Mouse (Mus musculus) heart, adult 8-10 months (tissue): Measurements from ENCODE around the gene Btbd2. TPM values are rescaled to one million over a fixed set of nuclear protein-coding genes. Genes with fewer than 3 reads are reported as not detected.

Source experiments
- DNase-seq: peaks from one replicate; pipeline ENCODE4 v3.0.0; 2022; ENCODE audit warnings: low spot score
- total RNA-seq, 4 experiments: library from RNA; stranded (reverse); gene quantifications; 2 replicates each; pipeline ENCODE4 v1.2.4; 2022

Btbd2 gene
- total RNA-seq, result 10 to 100 TPM; 44.0 to 52.5 (median 48.5) TPM

DNA sequence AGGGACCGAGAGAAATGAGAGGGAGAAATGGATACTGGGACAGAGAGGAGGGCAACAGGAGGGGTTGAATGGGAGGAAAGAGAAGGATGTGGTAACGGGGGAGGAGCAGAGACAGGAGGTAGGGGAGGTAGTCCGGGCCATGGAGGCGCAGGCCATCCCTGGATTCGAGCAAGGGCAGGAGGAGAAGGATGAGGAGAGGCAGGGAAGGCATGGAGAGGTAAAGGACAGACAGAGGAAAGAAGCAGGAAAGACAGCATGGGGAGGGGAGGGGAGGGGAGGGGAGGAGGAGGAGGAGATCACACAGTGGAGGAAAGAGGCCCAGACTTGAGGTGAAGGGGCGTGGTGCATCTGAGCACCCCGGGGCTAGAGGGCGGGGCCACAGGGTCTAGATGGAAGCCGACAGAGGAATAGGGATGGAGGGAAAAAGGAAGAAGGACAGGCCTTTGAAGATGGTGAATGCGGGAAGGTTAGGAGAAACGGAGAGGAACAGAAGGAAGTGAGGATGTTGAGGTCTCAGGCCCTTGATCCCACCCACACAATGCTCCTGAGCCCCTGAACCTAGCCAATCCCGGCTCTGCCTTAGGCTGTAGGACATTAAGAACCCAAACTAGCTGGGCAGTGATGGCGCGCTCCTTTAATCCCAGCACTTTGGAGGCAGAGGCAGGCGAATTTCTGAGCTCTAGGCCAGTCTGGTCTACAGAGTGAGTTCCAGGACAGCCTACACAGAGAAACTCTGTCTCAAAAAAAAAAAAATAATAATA lies at the start of gene Btbd2:
Gene Btbd2, minus strand, starts transcription at position 209 of the 761 bp plus-strand sequence.
- DNase-seq, result no peak

DNA sequence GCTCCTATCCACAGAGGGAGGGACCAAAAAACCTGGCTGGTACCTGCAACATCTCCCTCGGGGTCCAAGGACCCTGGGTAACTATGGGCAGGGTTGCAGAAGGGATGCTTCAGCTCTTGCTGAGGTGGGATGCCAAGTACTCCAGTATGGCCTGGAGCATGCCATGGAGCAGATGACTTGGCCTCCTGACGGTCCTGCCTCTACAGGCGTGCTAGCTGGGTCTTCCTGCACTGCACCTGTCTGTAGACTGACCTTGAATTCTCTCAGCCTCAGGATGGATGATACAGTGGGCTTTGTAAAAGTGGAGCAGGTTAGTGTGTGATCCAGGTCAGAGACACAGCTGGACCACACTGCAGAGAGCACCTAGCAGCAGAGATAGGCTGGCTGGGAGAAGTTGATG lies 48.6 kb upstream of the Btbd2 start:
- DNase-seq, result no peak

DNA sequence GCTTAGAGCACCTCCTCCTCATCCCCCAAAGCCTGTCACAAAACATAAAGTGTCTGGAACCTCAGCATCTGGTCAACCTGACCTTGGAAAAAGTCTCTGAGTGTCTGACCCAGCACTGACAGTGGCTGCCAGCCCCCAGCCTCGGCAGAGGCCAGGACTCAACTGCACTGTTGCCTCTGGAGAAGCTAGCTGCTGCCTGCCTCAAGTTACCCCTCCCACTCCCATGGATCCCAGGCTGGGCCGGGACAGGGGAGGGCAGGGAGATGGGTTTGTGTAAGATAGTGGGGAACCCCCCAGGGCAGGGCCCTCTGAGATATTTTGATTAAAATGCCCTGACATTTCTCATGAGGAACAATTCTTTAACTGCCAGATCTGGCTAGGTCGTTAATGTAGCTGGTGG lies 48.2 kb upstream of the Btbd2 start:
- no peak for DNase-seq

DNA sequence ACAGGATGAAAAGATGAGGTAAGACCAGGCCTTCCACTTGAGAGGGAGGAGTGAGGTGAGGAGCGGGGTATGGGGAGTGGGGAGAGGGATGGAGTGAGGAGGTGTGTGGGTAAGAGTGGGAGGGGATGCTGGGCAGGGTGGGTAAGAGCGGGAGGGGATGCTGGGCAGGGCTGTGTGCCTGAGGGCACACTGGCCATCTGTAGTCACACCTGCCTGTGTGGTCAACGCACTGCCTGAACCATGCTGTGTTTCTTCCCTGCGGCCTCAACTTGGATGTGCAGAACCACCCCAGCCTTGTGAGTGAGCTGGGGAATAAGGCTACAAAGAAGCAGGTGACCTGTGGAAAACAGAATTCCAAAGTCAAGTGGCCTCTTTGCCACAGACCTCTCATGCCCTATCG lies 47.5 kb upstream of the Btbd2 start:
- no peak for DNase-seq

DNA sequence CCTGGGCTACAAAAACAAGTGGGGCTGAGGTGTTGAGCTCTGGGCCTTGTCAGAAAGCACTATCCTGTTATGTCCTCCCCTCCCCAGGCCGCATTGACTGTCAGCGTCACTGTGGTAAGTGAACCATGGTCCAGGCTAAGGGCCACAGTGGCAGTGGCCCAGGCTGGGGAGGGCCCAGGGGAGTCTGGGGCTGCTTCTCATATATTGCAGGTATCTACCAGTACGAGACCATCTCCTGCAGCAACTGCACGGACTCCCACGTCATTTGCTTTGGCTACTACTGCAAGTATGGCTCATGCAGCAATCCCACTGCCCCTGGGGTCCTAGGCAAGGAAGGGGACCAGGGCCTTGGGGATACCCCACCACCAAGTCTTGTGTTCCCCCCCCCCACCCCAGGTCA lies 46.8 kb upstream of the Btbd2 start:
- no peak for DNase-seq

DNA sequence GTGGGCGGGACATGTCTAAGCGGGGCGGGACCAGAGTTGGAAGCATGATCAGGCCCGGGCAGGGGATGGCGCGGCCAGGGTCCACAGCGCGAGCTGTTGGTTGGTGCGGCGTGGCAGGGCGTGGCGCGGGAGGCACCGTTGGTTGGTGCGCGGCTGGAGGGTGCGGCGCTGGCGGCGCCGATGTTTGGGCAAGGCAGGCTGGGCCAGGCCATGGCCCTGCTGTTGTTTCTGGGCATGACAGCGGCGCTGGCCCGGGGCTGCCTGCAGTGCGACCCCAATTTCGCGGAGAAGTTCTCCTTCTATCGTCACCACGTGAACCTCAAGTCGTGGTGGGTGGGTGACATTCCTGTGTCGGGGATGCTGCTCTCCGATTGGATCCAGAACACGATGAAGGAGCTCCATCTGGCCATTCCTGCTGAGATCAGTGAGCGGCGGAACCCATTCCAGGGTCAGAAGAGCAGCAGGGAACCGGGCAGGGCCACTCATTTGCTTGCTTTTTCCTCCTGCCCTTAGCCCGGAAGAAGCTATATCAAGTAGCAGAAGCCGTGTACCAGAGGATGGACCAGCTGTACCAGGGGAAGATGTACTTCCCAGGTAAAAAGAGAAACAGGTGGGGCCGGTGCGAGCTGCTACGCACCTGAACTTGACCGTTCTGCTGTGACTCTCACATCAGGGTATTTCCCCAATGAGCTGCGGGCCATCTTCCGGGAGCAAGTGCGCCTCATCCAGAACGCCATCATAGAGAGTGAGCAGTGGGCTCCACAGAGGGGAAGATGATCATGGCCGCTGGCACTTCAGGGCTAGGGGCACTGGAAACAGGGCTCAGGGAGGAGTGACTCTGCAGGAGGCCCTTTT lies 45.9 kb upstream of the Btbd2 start:
- peak; percentile 91 for DNase-seq

DNA sequence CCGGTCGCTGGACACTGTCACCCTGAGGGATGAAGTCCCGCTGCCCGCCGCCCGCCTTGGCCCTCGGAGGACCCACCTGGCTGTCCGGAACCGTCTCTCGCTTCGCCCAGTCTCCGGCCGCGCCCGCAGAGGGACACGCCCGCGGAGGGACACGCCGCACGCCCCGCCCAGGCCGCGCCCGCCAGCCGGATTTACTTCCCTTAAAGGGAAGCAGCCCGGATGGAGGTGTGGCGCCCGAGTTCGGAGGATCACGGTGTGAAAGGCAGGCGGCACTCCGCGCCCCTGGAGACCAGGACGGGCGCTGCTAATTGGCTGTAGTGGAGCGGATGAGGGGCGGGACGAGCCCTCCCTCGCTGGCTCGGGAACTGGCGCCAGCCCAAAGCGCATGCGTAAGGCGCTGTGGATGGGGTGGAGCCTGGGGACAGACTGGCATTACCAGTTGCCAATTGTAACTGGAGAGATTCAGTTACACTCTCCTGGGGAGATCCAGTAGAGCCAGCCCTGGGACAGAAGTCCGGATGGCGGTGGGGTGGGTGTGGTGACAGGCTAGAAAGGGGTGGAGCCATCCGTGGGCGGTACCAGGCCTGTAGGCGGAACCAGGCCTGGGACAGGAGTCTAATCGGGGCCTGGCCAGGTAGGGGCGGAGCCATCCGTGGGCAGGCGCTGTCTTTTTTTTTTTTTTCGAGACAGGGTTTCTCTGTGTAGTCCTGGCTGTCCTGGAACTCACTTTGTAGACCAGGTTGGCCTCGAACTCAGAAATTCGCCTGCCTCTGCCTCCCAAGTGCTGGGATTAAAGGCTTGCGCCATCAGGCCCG lies 45.1 kb upstream of the Btbd2 start, which contains the start of the genes Mob3a and Izumo4:
Gene Mob3a, minus strand, starts transcription at position 257 of the 815 bp plus-strand sequence.
Gene Izumo4, plus strand, starts transcription at position 464 of the 815 bp plus-strand sequence.
- DNase-seq, result peak; percentile 99

DNA sequence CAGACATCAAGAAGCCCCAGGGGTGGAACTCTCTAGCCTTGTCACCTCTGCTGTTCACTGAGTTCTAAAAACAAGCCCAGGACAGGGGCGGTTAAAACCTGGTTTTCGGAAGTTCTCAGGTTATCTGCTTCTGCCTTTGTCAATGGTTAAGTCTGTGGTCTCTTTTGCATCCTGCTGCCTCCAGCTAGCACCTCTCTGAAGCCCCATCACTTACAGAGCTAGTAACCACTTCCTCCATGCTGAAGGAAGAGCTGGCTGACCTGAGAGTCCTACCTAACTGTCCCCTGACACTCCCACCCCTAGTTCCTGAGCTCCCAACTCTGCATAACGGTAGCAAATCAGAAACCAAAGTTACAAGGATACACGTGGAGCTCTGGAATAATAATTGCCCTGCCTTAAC lies 43.9 kb upstream of the Btbd2 start:
- no peak for DNase-seq

DNA sequence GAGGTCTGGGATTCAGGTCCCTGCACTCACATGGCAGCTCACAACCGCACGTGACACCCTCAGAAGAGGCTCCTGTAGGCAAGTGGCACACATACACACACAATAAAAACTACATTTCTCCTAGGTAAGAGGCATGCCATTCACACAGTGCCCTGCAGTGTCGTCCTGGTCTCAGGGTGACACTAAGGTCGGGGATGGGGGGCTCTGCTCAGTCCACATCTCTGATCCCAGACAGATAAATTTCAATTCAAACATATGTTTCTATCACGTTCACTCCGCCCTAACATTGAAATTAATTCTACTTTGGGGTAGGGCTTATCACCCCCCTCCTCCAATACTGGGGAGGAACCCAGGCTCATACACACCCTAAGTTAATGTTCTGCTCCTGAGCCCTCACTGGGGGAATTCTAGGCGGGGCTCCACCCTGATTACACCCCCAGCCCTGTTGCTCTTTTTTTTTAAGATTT lies 43.2 kb upstream of the Btbd2 start:
- DNase-seq, result no peak

DNA sequence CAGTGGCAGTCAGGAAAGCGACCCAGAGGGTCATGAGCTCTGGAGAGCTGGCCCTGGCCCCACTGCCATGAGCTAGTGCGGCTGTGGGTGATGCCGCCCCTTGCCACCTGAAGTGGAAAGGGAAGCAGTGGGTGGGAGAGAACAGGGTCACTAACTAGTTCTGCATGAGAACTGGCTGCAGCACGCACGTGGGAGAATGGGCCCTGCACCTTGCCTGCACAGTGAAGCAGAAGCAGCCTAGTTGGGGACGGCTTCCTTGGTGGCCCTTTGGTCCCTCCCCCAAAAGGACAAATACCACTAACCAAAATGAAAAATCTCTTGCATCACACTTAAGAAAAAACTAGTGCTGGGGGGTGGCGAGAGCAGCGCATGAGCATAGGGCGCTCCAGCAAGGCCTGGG lies 41.7 kb upstream of the Btbd2 start:
- DNase-seq, result no peak

DNA sequence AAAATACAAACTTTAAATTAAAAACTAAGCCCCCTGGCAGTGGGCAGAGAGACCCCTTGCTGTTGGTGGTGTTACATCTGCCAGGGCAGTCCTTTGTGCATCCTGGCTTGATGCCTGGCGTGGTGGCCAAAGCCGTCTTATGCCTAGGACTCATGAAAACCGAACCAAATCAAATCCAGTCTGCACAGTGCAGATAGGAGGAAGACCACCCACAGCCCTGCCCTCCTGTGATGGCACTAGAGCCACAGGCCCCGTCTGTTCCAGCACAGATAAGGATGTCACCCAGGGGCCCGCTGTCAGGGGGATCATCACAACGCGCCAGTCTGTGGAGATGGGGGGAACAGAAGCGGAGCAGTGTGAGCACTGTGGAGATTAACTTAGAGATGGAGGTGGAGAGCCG lies 40.9 kb upstream of the Btbd2 start:
- DNase-seq, result no peak

DNA sequence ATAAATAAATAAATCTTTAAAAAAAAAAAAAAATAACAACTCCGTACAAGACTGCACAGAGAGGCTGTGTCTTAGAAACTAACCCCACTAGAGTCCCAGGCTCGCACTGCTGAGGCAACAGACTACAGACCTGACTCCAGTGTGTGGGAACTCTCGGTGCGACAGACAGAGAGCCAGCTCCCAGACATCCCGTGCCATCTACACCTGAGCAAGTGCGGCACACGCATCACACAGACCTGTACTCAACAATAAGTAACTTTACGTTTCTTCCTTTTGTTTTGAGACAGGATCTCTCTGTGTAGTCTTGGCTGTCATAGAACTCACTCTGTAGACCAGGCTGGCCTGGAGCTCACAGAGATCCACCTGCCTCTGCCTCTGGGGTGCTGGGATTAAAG lies 40.5 kb upstream of the Btbd2 start:
- DNase-seq, result no peak

DNA sequence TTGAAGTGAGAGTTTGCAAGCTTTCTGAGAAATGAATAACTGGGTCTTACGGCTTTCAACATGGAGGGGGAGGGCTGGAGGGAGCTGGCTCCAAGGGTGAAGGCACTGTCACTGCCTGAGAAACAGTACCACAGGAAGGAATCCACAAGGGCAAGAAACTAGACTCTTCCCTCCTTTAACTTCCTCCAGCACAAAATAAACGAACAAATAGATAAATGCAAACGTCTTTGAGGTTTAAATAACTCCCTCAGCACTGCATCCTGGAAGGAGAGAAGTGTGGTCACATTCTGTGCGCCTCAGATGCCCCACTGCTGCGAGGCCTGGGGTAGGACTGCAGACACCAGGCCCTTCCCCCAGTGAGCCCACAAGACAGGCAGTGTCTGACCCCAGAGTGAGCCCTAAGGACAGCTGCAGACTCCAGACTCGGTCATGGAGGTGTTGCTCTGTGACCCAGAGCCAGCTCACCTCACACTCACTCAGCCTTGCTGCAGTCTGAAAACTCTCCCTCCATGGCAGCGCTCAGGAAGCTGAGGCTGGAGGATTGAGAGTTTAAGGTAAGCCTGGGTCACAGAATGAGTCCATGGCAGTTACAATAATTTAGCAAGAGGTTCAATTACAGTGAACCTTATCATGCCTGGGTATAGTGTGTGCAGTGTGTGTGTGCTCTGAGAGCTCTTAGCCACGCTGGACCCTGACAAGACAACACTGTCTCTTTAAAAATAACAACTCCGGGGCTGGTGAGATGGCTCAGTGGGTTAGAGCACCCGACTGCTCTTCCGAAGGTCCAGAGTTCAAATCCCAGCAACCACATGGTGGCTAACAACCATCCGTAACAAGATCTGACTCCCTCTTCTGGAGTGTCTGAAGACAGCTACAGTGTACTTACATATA lies 39.9 kb upstream of the Btbd2 start:
- DNase-seq, result no peak

DNA sequence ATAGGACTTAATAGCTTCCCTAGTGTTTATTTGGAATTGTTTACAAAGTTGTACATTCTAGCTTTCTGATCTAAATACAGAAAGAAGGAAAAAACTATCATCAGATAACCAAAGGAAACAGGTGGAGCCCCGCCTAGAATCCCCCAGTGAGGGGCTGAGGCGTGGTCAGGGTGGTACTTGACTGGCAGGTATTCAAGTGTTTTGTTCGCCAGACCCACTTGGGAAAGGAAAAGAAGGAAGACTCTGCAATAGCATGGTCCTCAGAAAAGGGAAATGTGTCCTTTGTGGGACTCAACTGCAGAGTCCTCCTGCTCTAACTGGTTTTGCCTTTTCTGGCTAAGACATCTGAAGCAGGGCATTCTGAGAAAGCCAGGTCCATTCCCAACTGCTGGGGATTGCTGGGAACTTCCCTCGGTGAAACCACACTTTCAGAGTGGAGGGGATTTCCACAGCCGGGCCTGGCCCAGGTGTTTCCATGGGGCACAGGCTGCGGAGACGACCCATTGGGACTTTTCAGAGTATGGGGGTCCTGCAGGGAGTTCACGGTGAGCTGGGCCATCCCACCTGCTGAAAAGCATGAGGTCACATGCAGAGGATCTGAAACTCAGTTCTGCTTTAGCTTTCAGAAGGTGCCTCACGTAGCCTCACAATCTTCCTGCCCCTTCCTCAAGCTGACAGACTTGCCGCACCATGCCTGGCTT lies 39.1 kb upstream of the Btbd2 start:
- no peak for DNase-seq

DNA sequence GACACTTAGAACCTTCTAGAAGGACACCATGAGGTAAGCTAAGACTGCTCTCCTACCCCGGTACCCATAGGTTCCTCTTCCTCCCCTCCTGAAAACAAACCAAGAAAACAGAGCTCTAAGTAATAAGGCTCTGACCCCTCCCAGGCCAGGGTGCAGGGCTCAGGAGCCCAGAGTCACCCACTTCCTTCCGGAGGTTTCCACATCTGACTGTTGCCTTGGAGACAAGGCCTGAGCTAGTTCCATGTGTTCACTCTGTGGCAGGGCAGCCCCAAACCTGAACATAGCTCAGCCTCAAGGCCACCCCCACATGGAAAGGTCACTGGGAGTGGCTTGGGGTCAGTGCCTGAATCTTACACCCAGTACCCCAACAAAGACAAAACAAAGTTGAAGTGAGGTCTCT lies 38.3 kb upstream of the Btbd2 start:
- peak; percentile 67 for DNase-seq

DNA sequence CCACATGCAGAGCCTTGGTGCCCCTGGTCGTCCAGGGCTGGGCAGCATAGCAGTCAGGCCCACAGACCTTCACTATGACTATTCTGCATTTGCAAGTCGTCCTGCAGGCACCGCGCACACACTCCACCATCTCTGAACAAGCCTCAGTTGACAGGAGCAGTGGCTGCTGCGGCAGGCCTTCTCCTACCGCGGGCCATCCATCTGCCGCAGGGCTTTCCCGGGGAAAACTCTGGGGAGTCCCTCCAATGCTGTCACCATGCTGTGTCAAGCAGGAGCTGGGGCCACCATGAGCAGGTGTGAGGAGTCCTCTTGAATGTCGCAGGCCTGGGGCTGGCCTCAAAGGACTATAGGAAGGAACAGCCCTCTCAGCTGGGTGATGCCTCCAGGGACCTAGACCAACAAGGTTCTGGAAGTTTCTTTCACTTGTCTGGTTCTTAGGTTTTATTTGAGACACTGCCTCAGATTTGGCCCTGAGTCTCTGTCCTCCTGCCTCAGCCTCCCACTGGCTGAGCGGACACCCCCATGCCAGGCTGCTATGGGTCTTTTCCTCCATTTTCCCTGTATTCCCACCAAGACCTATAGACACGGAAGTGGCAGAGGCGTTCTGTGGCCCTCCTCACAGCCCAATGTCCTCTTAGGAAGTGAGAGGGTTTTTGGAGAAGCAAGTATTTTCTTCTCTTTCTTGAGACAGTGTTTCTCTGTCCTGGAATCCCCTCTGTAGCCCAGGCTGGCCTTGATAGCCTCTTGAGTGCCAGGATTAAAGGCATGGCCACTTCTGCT lies 37.5 kb upstream of the Btbd2 start:
- DNase-seq, result no peak

DNA sequence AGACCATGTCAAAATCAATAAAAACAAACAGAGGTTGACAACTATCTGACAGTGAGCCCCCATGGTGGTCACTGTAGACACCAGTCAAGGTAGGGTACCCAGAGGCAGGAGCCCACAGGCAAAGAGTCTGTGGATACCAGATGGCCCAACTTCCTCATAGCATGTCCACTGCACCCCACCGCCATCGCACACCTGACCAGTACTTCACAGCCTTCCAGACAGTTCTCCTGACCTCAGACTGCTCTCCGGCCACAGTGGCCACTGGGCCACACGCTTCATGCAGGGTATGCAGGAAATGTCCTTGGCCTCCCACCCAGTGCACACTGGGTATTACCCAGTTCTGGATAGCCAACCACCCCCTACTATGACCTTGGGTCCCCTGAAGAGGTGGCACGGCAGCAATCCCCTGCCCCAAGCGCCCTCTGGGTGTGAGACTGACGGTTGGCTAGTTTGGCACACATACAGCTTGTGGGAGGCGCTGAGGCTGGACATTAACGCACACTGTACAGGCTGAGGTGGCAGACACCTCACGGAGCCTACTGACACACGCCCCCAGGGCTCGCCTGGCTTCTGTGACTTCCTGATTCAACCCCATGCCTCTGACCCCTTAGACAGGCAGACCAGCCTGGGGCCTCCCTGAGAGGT lies 36.7 kb upstream of the Btbd2 start:
- DNase-seq, result no peak

DNA sequence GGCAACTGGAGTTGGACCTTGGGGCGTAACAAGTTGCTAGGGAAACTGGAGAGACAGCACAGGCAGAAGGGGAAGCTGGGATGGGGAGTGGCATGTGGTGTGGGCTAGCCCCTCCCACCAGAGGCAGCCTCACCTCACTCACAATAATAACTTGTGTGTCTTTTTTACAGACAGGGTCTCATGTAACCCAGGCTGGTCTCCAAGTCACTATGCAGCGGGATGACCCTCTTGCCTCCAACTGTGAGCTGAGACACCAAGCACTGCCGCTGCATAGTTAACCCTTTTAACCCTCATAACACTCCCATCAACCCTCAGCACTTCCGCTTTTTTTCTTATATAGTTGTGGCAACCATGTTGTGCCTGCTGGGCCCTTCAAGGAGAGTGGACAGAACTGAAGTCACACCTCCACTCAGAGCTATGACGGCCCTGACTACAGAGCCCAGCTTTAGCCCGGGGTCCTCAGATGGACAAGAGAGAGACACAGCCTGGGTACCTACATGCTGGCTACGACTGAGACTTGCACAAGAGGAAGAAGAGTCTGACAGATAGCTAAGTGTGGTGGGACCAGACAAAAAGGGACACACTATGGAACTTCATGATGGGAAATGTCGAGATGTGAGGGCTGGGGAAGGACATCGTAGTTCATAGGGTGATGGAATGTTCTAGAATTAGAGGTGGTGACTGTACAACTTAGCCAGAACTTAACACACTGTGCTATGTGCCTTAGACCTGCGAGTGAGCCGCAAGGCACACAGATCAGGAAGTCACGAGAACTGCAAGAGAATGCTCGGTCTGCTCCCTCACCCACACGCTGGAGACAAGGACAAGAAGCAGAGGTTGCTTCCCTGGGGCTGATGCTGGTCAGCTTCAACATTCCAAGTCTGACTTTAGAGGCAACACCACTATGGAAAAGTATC lies 35.6 kb upstream of the Btbd2 start:
- no peak for DNase-seq
